10 mouse cellular contexts compared by ENCODE assay signal in the genomic region with DNA sequence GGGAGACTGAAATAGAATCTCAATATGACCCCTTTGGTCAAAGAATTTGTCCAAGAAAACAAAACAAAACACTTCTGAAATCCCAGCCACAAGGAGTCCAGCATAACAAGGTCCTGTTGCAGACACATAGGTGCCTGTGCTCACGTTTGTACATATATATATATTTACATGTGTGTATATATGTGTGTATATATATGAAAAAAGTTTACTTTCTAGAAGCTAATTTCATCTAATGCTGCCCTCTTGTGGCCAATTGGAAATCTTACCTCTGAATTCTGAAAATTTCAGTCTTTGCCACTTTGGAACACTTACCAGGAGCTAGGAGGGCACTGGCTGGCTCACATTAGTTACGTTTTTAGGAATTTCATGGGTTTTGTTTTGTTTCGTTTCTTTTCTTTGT. TPM values are rescaled to one million over a fixed set of nuclear protein-coding genes. Genes with fewer than 3 reads are reported as not detected.
DNase-seq lines count a peak whose midpoint lies in the region; ATAC-seq and TF ChIP-seq lines count a peak whose summit lies in the region.
"Had no signal": no experiment of that assay in that cellular context is flagged by ENCODE, and none has a peak within 500 bp of the region (broad histone marks: within the 10 kb centered on the region; RNA-seq: fewer than 3 reads in every experiment).

No protein-coding gene starts in this region.

- intact Hi-C loops in left cerebral cortex, postnatal 14 days (cut with DNase I), result loop anchor here (2.0 kb wide), 1 partner anchor 85 kb away; no protein-coding TSS in a partner anchor

- H3K36me3 ChIP-seq in CH12.LX (replicated peaks in 1 of 2; ENCODE audit: control insufficient read depth in 1 of 2, insufficient read depth in 1 of 2, low read length in 1 of 2), result peaks cover 15 to 27% of the 10 kb centered on the region in 2 experiments
- H3K36me3 ChIP-seq in embryonic facial prominence, embryonic 14.5 days (ENCODE audit: control insufficient read depth, insufficient read depth, low read length), result no peaks in the 10 kb centered on the region
- H3K36me3 ChIP-seq: heart, embryonic 15.5 days had no signal

- TF ChIP-seq EP300 in CH12.LX (IDR thresholded peaks at IDR 0.05; ENCODE audit: low read length), result no peak

- ATAC-seq in embryonic facial prominence, embryonic 14.5 days (ENCODE audit: low read depth), result no peak

- H3K4me2 ChIP-seq in CH12.LX (ENCODE audit: insufficient read depth, low read depth, poor library complexity, severe bottlenecking), result no peak overlapping the region
- no peak overlapping the region for H3K4me2 ChIP-seq in embryonic facial prominence, embryonic 14.5 days (ENCODE audit: low read depth, low read length)
- H3K4me2 ChIP-seq: heart, embryonic 15.5 days had no signal

- H3K79me2 ChIP-seq in CH12.LX (replicated peaks; ENCODE audit: control insufficient read depth, extremely low read depth, insufficient read depth, poor library complexity, severe bottlenecking), result no peaks in the 10 kb centered on the region

- peaks cover 4 to 16% of the 10 kb centered on the region in 2 experiments; a peak in 3 of 4 replicates for H3K4me1 ChIP-seq in CH12.LX (ENCODE audit: control insufficient read depth in 1 of 2, insufficient read depth in 2 of 2)
- no peaks in the 10 kb centered on the region for H3K4me1 ChIP-seq in embryonic facial prominence, embryonic 14.5 days (ENCODE audit: control insufficient read depth, insufficient read depth, low read length)
- H3K4me1 ChIP-seq: heart, embryonic 15.5 days had no signal

- no peak overlapping the region for H3K4me3 ChIP-seq in CH12.LX (replicated peaks in 1 of 3; ENCODE audit: low read depth in 2 of 3, low read length in 2 of 3, poor library complexity in 1 of 3)
- no peak overlapping the region for H3K4me3 ChIP-seq in embryonic facial prominence, embryonic 14.5 days (ENCODE audit: low read depth, low read length)
- H3K4me3 ChIP-seq: heart, embryonic 15.5 days had no signal

- no peak overlapping the region for H3K27ac ChIP-seq in CH12.LX (ENCODE audit: insufficient read depth, low read depth)
- H3K27ac ChIP-seq in embryonic facial prominence, embryonic 14.5 days (replicated peaks; ENCODE audit: low read depth, low read length), result no peak overlapping the region
- H3K27ac ChIP-seq: heart, embryonic 15.5 days had no signal

- in situ Hi-C loops in CH12.LX (cut with MboI; ENCODE audit: low pct_ligation_motif_present, low pct_unique_long_range_greater_than_20kb, low sequenced_read_pairs), result loop anchor here (5.0 kb wide), 1 partner anchor 80 kb away; no protein-coding TSS in a partner anchor

- peak in 1 of 2 experiments; percentile 83; a peak in 2 of 4 replicates for TF ChIP-seq CTCF in CH12.LX (conservative IDR thresholded peaks at IDR 0.05 in 1 of 2, IDR thresholded peaks at IDR 0.05 in 1 of 2; ENCODE audit: low read depth in 2 of 2, low read length in 2 of 2)

- TF ChIP-seq POLR2A in CH12.LX (IDR thresholded peaks at IDR 0.05; ENCODE audit: low read depth, low read length), result no peak

- dilution Hi-C loops in CH12.LX (cut with MboI; ENCODE audit: extremely low pct_ligation_motif_present, extremely low pct_unique_long_range_greater_than_20kb, low sequenced_read_pairs), result no loop called here

- DNase-seq in cerebellum, postnatal 10 days, result peak; percentile 14 to 54
- no peak for DNase-seq in cerebellum, postnatal 36 days
- peak; percentile 20 to 39 for DNase-seq in left cerebral cortex, postnatal 14 days (ENCODE audit: low spot score in 2 of 2)
- no peak for DNase-seq in left cerebral cortex, adult 11 months (ENCODE audit: low spot score)
- peak; percentile 52 for DNase-seq in CH12.LX (ENCODE audit: extremely low read depth)
- DNase-seq in embryonic facial prominence, embryonic 14.5 days (ENCODE audit: low spot score), result peak; percentile 50
- DNase-seq in adrenal gland, postnatal 10 days, result no peak
- no peak for DNase-seq in urinary bladder, postnatal 36 days (ENCODE audit: low spot score in 2 of 2)

- no peaks in the 10 kb centered on the region for H3K9me3 ChIP-seq in CH12.LX (replicated peaks; ENCODE audit: low read length)
- no peaks in the 10 kb centered on the region for H3K9me3 ChIP-seq in embryonic facial prominence, embryonic 14.5 days (ENCODE audit: control insufficient read depth, low read length)
- H3K9me3 ChIP-seq: heart, embryonic 15.5 days had no signal

- no peaks in the 10 kb centered on the region for H3K27me3 ChIP-seq in CH12.LX (replicated peaks)
- H3K27me3 ChIP-seq in embryonic facial prominence, embryonic 14.5 days (replicated peaks; ENCODE audit: control insufficient read depth, insufficient read depth, low read length), result no peaks in the 10 kb centered on the region
- H3K27me3 ChIP-seq: heart, embryonic 15.5 days had no signal

- 17% methylated on average over 3 of the region's 3 CpGs for WGBS in embryonic facial prominence, embryonic 14.5 days

- H3K9ac ChIP-seq in CH12.LX (ENCODE audit: insufficient read depth, low read depth), result no peak overlapping the region
- H3K9ac ChIP-seq in embryonic facial prominence, embryonic 14.5 days (ENCODE audit: low read depth, low read length), result no peak overlapping the region
- H3K9ac ChIP-seq: heart, embryonic 15.5 days had no signal

- TF ChIP-seq RAD21 in CH12.LX (IDR thresholded peaks at IDR 0.05; ENCODE audit: low read depth, low read length), result peak; percentile 76

TF ChIP-seq in CH12.LX, 34 proteins besides CTCF, POLR2A, EP300 and RAD21:
- peak; percentile 77 for TF ChIP-seq SMC3 (IDR thresholded peaks at IDR 0.05; ENCODE audit: low read depth, low read length)
- peak; percentile 38; the same call in 1 of the 2 replicates for TF ChIP-seq BHLHE40 (IDR thresholded peaks at IDR 0.05; ENCODE audit: low read depth, low read length)
- TF ChIP-seq USF2 (conservative IDR thresholded peaks at IDR 0.05; ENCODE audit: low read depth, low read length), result no peak
- peak; percentile 77 for TF ChIP-seq ZNF384 (IDR thresholded peaks at IDR 0.05; ENCODE audit: low read depth, low read length)
- TF ChIP-seq E2F4 (IDR thresholded peaks at IDR 0.05; ENCODE audit: insufficient replicate concordance, low read depth, low read length), result no peak
- peak; percentile 47 for TF ChIP-seq ZC3H11A (IDR thresholded peaks at IDR 0.05; ENCODE audit: low read depth, low read length)
- no peak for TF ChIP-seq UBTF (IDR thresholded peaks at IDR 0.05; ENCODE audit: low read depth, low read length)

RNA-seq across cellular contexts. Expression of a gene that starts 17.7 kb away (rescaled TPM):
- 1 to 10 TPM; 3.8 to 6.9 TPM for total RNA-seq in left cerebral cortex, postnatal 14 days (2021)
- total RNA-seq in CH12.LX (2012; rRNA removed), result 14.4 and 15.1 TPM in 2 replicates
- 12.6 and 14.0 TPM in 2 replicates for total RNA-seq in CH12.LX (2014; rRNA removed)
- 16.6 and 19.4 TPM in 2 replicates for polyA plus RNA-seq in CH12.LX (2012; ENCODE audit: insufficient read length, low read depth)
- 3.2 and 3.5 TPM in 2 replicates for polyA plus RNA-seq in embryonic facial prominence, embryonic 14.5 days (2014; fragmentation: Nextera tagmentation; extraction: Ambion mirVana)
- 10 to 100 TPM; 41.5 to 58.8 TPM for total RNA-seq in adrenal gland, postnatal 10 days (2021)

RNA-seq across cellular contexts. Expression of a gene that starts 44.8 kb away (rescaled TPM):
- under 1 TPM; 0.11 to 0.13 TPM for total RNA-seq in left cerebral cortex, postnatal 14 days (2021)
- total RNA-seq in CH12.LX (2012; rRNA removed) (5.5 and 6.0 TPM in 2 replicates), CH12.LX (2014; rRNA removed) (4.8 and 6.3 TPM in 2 replicates)
- polyA plus RNA-seq in CH12.LX (2012; ENCODE audit: insufficient read length, low read depth), result 8.7 and 8.8 TPM in 2 replicates
- not detected in 2 replicates for polyA plus RNA-seq in embryonic facial prominence, embryonic 14.5 days (2014; fragmentation: Nextera tagmentation; extraction: Ambion mirVana)
- total RNA-seq in adrenal gland, postnatal 10 days (2021), result under 1 TPM; 0.48 to 0.66 TPM
- total RNA-seq: left cerebral cortex, postnatal 25 days had no signal

Comparison
In these comparisons a context has a peak if more than half of its experiments do, and no peak if none do; other contexts are left out.
1. DNase-seq: peak in cerebellum, postnatal 10 days (2 of 2), left cerebral cortex, postnatal 14 days (2 of 2), CH12.LX (single experiment) and embryonic facial prominence, embryonic 14.5 days (single experiment); none in cerebellum, postnatal 36 days (0 of 2), left cerebral cortex, adult 11 months (single experiment), adrenal gland, postnatal 10 days (single experiment) and urinary bladder, postnatal 36 days (0 of 2).